Mouse (Mus musculus) embryonic facial prominence, embryonic 11.5 days (tissue): ENCODE measurements around the gene Kdelr2. TPM values are rescaled to one million over a fixed set of nuclear protein-coding genes. Genes with fewer than 3 reads are reported as not detected.

Experiments
- ATAC-seq: fragments of 200-750 bp; cut with Nextera tagmentation; replicated peaks from 2 replicates; pipeline ENCODE4 v1.8.0; 2017; ENCODE audit warnings: low read depth; ENCODE audit not compliant: insufficient number of reproducible peaks, low FRiP score, low TSS enrichment
- DNase-seq: peaks from one replicate; pipeline ENCODE4 v3.0.0-alpha.2; 2015; ENCODE audit warnings: low spot score
- H3K27ac ChIP-seq: fragments of 300-500 bp; sonication (generic); replicated peaks from 2 replicates; pipeline ENCODE4 v1.5.1; 2014; ENCODE audit warnings: mild to moderate bottlenecking, low read depth, low read length, control low read depth
- H3K27me3 ChIP-seq: fragments of 300-500 bp; sonication (generic); 2 replicates; pipeline ENCODE4 v1.6.1; 2014; ENCODE audit warnings: mild to moderate bottlenecking, low read length, moderate library complexity, mixed read lengths; ENCODE audit not compliant: control insufficient read depth, insufficient read depth
- H3K36me3 ChIP-seq: fragments of 300-500 bp; sonication (generic); replicated peaks from 2 replicates; pipeline ENCODE4 v1.6.1; 2014; ENCODE audit warnings: low read depth, mild to moderate bottlenecking, low read length, moderate library complexity, mixed read lengths; ENCODE audit not compliant: control insufficient read depth, insufficient read depth
- H3K4me1 ChIP-seq: fragments of 300-500 bp; sonication (generic); 2 replicates; pipeline ENCODE4 v1.6.1; 2014; ENCODE audit warnings: low read length, mixed read lengths; ENCODE audit not compliant: control insufficient read depth, insufficient read depth
- H3K4me2 ChIP-seq: fragments of 300-500 bp; sonication (generic); 2 replicates; pipeline ENCODE4 v1.6.1; 2014; ENCODE audit warnings: low read depth, mild to moderate bottlenecking, control low read depth, low read length, moderate library complexity
- H3K4me3 ChIP-seq: fragments of 300-500 bp; sonication (generic); 2 replicates; pipeline ENCODE4 v1.5.1; 2014; ENCODE audit warnings: low read depth, low read length, control low read depth
- H3K9ac ChIP-seq: fragments of 300-500 bp; sonication (generic); replicated peaks from 2 replicates; pipeline ENCODE4 v1.6.1; 2014; ENCODE audit warnings: mild to moderate bottlenecking, control low read depth, low read length
- H3K9me3 ChIP-seq: fragments of 300-500 bp; sonication (generic); replicated peaks from 2 replicates; pipeline ENCODE4 v1.6.1; 2016; ENCODE audit warnings: mild to moderate bottlenecking, low read length, inconsistent platforms, mixed read lengths; ENCODE audit not compliant: control insufficient read depth
- WGBS: fragments of 180-500 bp; shearing (Covaris S2); extraction: QIAGEN DNeasy Blood & Tissue Kit; methylation state at CpG from one replicate; pipeline ENCODE4 v1.1.7; 2014; 5-methylcytosine and 5-hydroxymethylcytosine counted together
- polyA plus RNA-seq: library from polyadenylated mRNA; unstranded; fragments of >200 nt; fragmentation: Nextera tagmentation; extraction: Ambion mirVana; gene quantifications from 2 replicates; pipeline ENCODE4 v1.2.1, GENCODE M21; 2014

Gene Kdelr2
- polyA plus RNA-seq, 1 experiment from 2014 or later, result 261 TPM

GRCm38 (mm10) chr5:143405200-143405599, 1.6 kb downstream of the Kdelr2 start:
- Histone ChIP-seq H3K9me3 (no peaks in the 10 kb centered on the region), H3K9ac (no peak overlapping the region), H3K36me3 (peaks cover 4% of the 10 kb centered on the region; the same call in 1 of the 2 replicates), H3K27ac (no peak overlapping the region), H3K4me3 (no peak overlapping the region; the same call in 1 of the 2 replicates), H3K4me1 (no peaks in the 10 kb centered on the region), H3K27me3 (no peaks in the 10 kb centered on the region), H3K4me2 (no peak overlapping the region)
- 91% methylated on average over 9 of the region's 9 CpGs for WGBS
- ATAC-seq (no peak), DNase-seq (no peak)

- Histone ChIP-seq H3K36me3 (peaks cover 4% of the 10 kb centered on the region; the same call in 1 of the 2 replicates), H3K27ac (no peak overlapping the region), H3K9me3 (no peaks in the 10 kb centered on the region), H3K4me3 (no peak overlapping the region), H3K27me3 (no peaks in the 10 kb centered on the region), H3K9ac (no peak overlapping the region), H3K4me1 (no peaks in the 10 kb centered on the region), H3K4me2 (no peak overlapping the region)
- WGBS, result 92% methylated on average over 9 of the region's 9 CpGs
- no peak for ATAC-seq
- DNase-seq, result no peak
Observed at GRCm38 (mm10) chr5:143406548-143406947, 2.9 kb downstream of the Kdelr2 start.

GRCm38 (mm10) chr5:143409239-143409638, 5.6 kb downstream of the Kdelr2 start:
- H3K4me3 ChIP-seq, result no peak overlapping the region
- ATAC-seq (no peak), DNase-seq (no peak)
- no peaks in the 10 kb centered on the region for H3K4me1 ChIP-seq
- no peak overlapping the region for H3K9ac ChIP-seq
- peaks cover 6% of the 10 kb centered on the region; the same call in 1 of the 2 replicates for H3K36me3 ChIP-seq
- 72% methylated on average over 3 of the region's 3 CpGs for WGBS
- no peaks in the 10 kb centered on the region for H3K27me3 ChIP-seq
- no peak overlapping the region for H3K4me2 ChIP-seq
- H3K9me3 ChIP-seq, result no peaks in the 10 kb centered on the region
- H3K27ac ChIP-seq, result no peak overlapping the region

GRCm38 (mm10) chr5:143410841-143411395, 7.3 kb downstream of the Kdelr2 start:
- Histone ChIP-seq H3K27ac (no peak overlapping the region), H3K9ac (no peak overlapping the region), H3K4me1 (no peaks in the 10 kb centered on the region), H3K36me3 (peaks cover 6% of the 10 kb centered on the region; the same call in 1 of the 2 replicates), H3K27me3 (no peaks in the 10 kb centered on the region), H3K4me2 (no peak overlapping the region), H3K4me3 (no peak overlapping the region), H3K9me3 (no peaks in the 10 kb centered on the region)
- DNase-seq (no peak), ATAC-seq (no peak)
- WGBS, result 87% methylated on average over 4 of the region's 4 CpGs

GRCm38 (mm10) chr5:143421484-143421883, 17.8 kb downstream of the Kdelr2 start:
- H3K27me3 ChIP-seq, result no peaks in the 10 kb centered on the region
- H3K4me3 ChIP-seq, result no peak overlapping the region
- no peak overlapping the region for H3K9ac ChIP-seq
- ATAC-seq, result no peak
- H3K4me1 ChIP-seq, result no peaks in the 10 kb centered on the region
- no peak for DNase-seq
- H3K4me2 ChIP-seq, result no peak overlapping the region
- H3K27ac ChIP-seq, result no peak overlapping the region
- 81% methylated on average over 4 of the region's 4 CpGs for WGBS
- H3K9me3 ChIP-seq, result no peaks in the 10 kb centered on the region
- H3K36me3 ChIP-seq, result peaks cover 15% of the 10 kb centered on the region

GRCm38 (mm10) chr5:143422990-143423389, 19.4 kb downstream of the Kdelr2 start:
- WGBS, result 80% methylated on average over 4 of the region's 4 CpGs
- Histone ChIP-seq H3K4me2 (no peak overlapping the region), H3K4me3 (no peak overlapping the region), H3K27me3 (no peaks in the 10 kb centered on the region), H3K9ac (no peak overlapping the region), H3K36me3 (peaks cover 8% of the 10 kb centered on the region; the same call in 1 of the 2 replicates), H3K4me1 (no peaks in the 10 kb centered on the region), H3K27ac (no peak overlapping the region), H3K9me3 (no peaks in the 10 kb centered on the region)
- no peak for DNase-seq
- no peak for ATAC-seq

- H3K27me3 ChIP-seq, result no peaks in the 10 kb centered on the region
- 37% methylated on average over 6 of the region's 6 CpGs for WGBS
- no peaks in the 10 kb centered on the region for H3K4me1 ChIP-seq
- ATAC-seq (no peak; the same call in 1 of the 2 replicates), DNase-seq (peak; percentile 78)
- no peaks in the 10 kb centered on the region for H3K9me3 ChIP-seq
- H3K9ac ChIP-seq, result no peak overlapping the region
- no peak overlapping the region for H3K4me2 ChIP-seq
- H3K4me3 ChIP-seq, result no peak overlapping the region
- H3K27ac ChIP-seq, result no peak overlapping the region
- H3K36me3 ChIP-seq, result peaks cover 8% of the 10 kb centered on the region; the same call in 1 of the 2 replicates
Observed at GRCm38 (mm10) chr5:143423899-143424519, 20.4 kb downstream of the Kdelr2 start.

GRCm38 (mm10) chr5:143434421-143434820, 30.8 kb downstream of the Kdelr2 start:
- no peaks in the 10 kb centered on the region for H3K27me3 ChIP-seq
- H3K36me3 ChIP-seq, result no peaks in the 10 kb centered on the region
- peak; percentile 83 for DNase-seq
- no peak overlapping the region for H3K9ac ChIP-seq
- H3K4me3 ChIP-seq, result no peak overlapping the region
- H3K27ac ChIP-seq, result no peak overlapping the region
- H3K4me1 ChIP-seq, result no peaks in the 10 kb centered on the region
- no peak for ATAC-seq
- WGBS, result 2% methylated on average over 4 of the region's 4 CpGs
- H3K4me2 ChIP-seq, result no peak overlapping the region
- H3K9me3 ChIP-seq, result no peaks in the 10 kb centered on the region
